Mouse (Mus musculus): Measurements from ENCODE around the gene Calu. TPM values are rescaled to one million over a fixed set of nuclear protein-coding genes. Genes with fewer than 3 reads are reported as not detected.

The Calu gene
- polyA plus RNA-seq, 1 experiment from 2014 or later = 240 TPM

- 86% methylated on average over 9 of the region's 9 CpGs for WGBS
- DNase-seq (ENCODE audit: low spot score) (no peak), ATAC-seq (replicated peaks; ENCODE audit: low FRiP score) (no peak)
- Histone ChIP-seq H3K36me3 (ENCODE audit: control insufficient read depth, insufficient read depth, low read length) (no peaks in the 10 kb centered on the region; the same call in 1 of the 2 replicates), H3K4me2 (ENCODE audit: low read depth, low read length, severe bottlenecking) (no peak overlapping the region), H3K27ac (ENCODE audit: low read depth, low read length) (no peak overlapping the region), H3K4me3 (ENCODE audit: low read depth, low read length) (no peak overlapping the region), H3K9ac (ENCODE audit: low read length) (no peak overlapping the region), H3K4me1 (replicated peaks; ENCODE audit: control insufficient read depth, insufficient read depth, low read length) (no peaks in the 10 kb centered on the region), H3K27me3 (ENCODE audit: control insufficient read depth, insufficient read depth, low read length) (no peaks in the 10 kb centered on the region), H3K9me3 (ENCODE audit: control insufficient read depth, low read length) (no peaks in the 10 kb centered on the region)
Measured at GRCm38 (mm10) chr6:29415446-29415845, 67.6 kb downstream of the Calu start.

GRCm38 (mm10) chr6:29420596-29420995, 72.7 kb downstream of the Calu start:
- H3K36me3 ChIP-seq (ENCODE audit: control insufficient read depth, insufficient read depth, low read length) = no peaks in the 10 kb centered on the region
- H3K4me1 ChIP-seq (replicated peaks; ENCODE audit: control insufficient read depth, insufficient read depth, low read length) = no peaks in the 10 kb centered on the region
- no peaks in the 10 kb centered on the region for H3K27me3 ChIP-seq (ENCODE audit: control insufficient read depth, insufficient read depth, low read length)
- no peak for DNase-seq (ENCODE audit: low spot score)
- no peak for ATAC-seq (replicated peaks; ENCODE audit: low FRiP score)
- no peak overlapping the region for H3K4me3 ChIP-seq (ENCODE audit: low read depth, low read length)
- H3K9ac ChIP-seq (ENCODE audit: low read length) = no peak overlapping the region
- H3K4me2 ChIP-seq (ENCODE audit: low read depth, low read length, severe bottlenecking) = no peak overlapping the region
- H3K9me3 ChIP-seq (ENCODE audit: control insufficient read depth, low read length) = no peaks in the 10 kb centered on the region
- WGBS = 93% methylated on average over 2 of the region's 2 CpGs
- H3K27ac ChIP-seq (ENCODE audit: low read depth, low read length) = no peak overlapping the region

- Histone ChIP-seq H3K27me3 (ENCODE audit: control insufficient read depth, insufficient read depth, low read length) (no peaks in the 10 kb centered on the region), H3K9ac (ENCODE audit: low read length) (no peak overlapping the region), H3K4me1 (replicated peaks; ENCODE audit: control insufficient read depth, insufficient read depth, low read length) (no peaks in the 10 kb centered on the region), H3K36me3 (ENCODE audit: control insufficient read depth, insufficient read depth, low read length) (no peaks in the 10 kb centered on the region), H3K9me3 (ENCODE audit: control insufficient read depth, low read length) (no peaks in the 10 kb centered on the region), H3K27ac (ENCODE audit: low read depth, low read length) (no peak overlapping the region), H3K4me3 (ENCODE audit: low read depth, low read length) (no peak overlapping the region), H3K4me2 (ENCODE audit: low read depth, low read length, severe bottlenecking) (no peak overlapping the region)
- ATAC-seq (replicated peaks; ENCODE audit: low FRiP score) (no peak), DNase-seq (ENCODE audit: low spot score) (no peak)
- WGBS = 81% methylated on average over 8 of the region's 8 CpGs
Measured at GRCm38 (mm10) chr6:29425118-29425517, 77.2 kb downstream of the Calu start.

- no peak for ATAC-seq (replicated peaks; ENCODE audit: low FRiP score)
Measured at GRCm38 (mm10) chr6:29426331-29426730, 78.5 kb downstream of the Calu start.

More at GRCm38 (mm10) chr6:29426331-29426730, 78.5 kb downstream of the Calu start:
- no peak overlapping the region for H3K4me3 ChIP-seq (ENCODE audit: low read depth, low read length)
- DNase-seq (ENCODE audit: low spot score) = no peak
- no peak overlapping the region for H3K9ac ChIP-seq (ENCODE audit: low read length)
- H3K4me2 ChIP-seq (ENCODE audit: low read depth, low read length, severe bottlenecking) = no peak overlapping the region
- H3K27ac ChIP-seq (ENCODE audit: low read depth, low read length) = no peak overlapping the region
- WGBS = 82% methylated on average over 6 of the region's 6 CpGs
- no peaks in the 10 kb centered on the region for H3K36me3 ChIP-seq (ENCODE audit: control insufficient read depth, insufficient read depth, low read length)
- H3K9me3 ChIP-seq (ENCODE audit: control insufficient read depth, low read length) = no peaks in the 10 kb centered on the region
- H3K4me1 ChIP-seq (replicated peaks; ENCODE audit: control insufficient read depth, insufficient read depth, low read length) = no peaks in the 10 kb centered on the region
- peaks cover 2% of the 10 kb centered on the region; the same call in 1 of the 2 replicates for H3K27me3 ChIP-seq (ENCODE audit: control insufficient read depth, insufficient read depth, low read length)

Small RNAs within 50 kb of the gene (microRNA-seq; reads per million reads assigned to microRNA genes)
- gene Gm26220 (ENCODE audit: insufficient number of aligned reads) = not detected
- gene Gm44354 (ENCODE audit: insufficient number of aligned reads) = not detected

Other genes with a start within 250 kb of the Calu start
- gene Rbm28, start 183.1 kb upstream of the Calu start, polyA plus RNA-seq (2014; fragmentation: Nextera tagmentation; extraction: Ambion mirVana) = 73.3 and 74.8 TPM in 2 replicates
- 0.67 and 0.95 TPM in 2 replicates for gene Prrt4, start 168.5 kb upstream of the Calu start, polyA plus RNA-seq (2014; fragmentation: Nextera tagmentation; extraction: Ambion mirVana)
- 38.3 and 40.0 TPM in 2 replicates for gene Impdh1, start 131.7 kb upstream of the Calu start, polyA plus RNA-seq (2014; fragmentation: Nextera tagmentation; extraction: Ambion mirVana)
- 27.3 and 29.2 TPM in 2 replicates for gene Hilpda, start 75.6 kb upstream of the Calu start, polyA plus RNA-seq (2014; fragmentation: Nextera tagmentation; extraction: Ambion mirVana)
- gene Fam71f2, start 68.5 kb upstream of the Calu start, polyA plus RNA-seq (2014; fragmentation: Nextera tagmentation; extraction: Ambion mirVana) = 0.52 and 0.76 TPM in 2 replicates
- gene Fam71f1, start 28.9 kb upstream of the Calu start, polyA plus RNA-seq (2014; fragmentation: Nextera tagmentation; extraction: Ambion mirVana) = not detected in 2 replicates
- gene Opn1sw, start 40.4 kb downstream of the Calu start, polyA plus RNA-seq (2014; fragmentation: Nextera tagmentation; extraction: Ambion mirVana) = 0.31 and 0.43 TPM in 2 replicates
- gene Ccdc136, start 48.2 kb downstream of the Calu start, polyA plus RNA-seq (2014; fragmentation: Nextera tagmentation; extraction: Ambion mirVana) = 25.7 and 26.7 TPM in 2 replicates
- 2.4 and 2.6 TPM in 2 replicates for gene Flnc, start 85.2 kb downstream of the Calu start, polyA plus RNA-seq (2014; fragmentation: Nextera tagmentation; extraction: Ambion mirVana)
- gene Atp6v1f, start 119.6 kb downstream of the Calu start, polyA plus RNA-seq (2014; fragmentation: Nextera tagmentation; extraction: Ambion mirVana) = 164 and 190 TPM in 2 replicates
- 0.29 TPM in 1 of 2 replicates, not detected in the other for gene Atp6v1fnb, start 123.4 kb downstream of the Calu start, polyA plus RNA-seq (2014; fragmentation: Nextera tagmentation; extraction: Ambion mirVana)
- 9.6 and 14.4 TPM in 2 replicates for gene Kcp, start 159.9 kb downstream of the Calu start, polyA plus RNA-seq (2014; fragmentation: Nextera tagmentation; extraction: Ambion mirVana)
- 2.1 and 2.6 TPM in 2 replicates for gene Irf5, start 178.6 kb downstream of the Calu start, polyA plus RNA-seq (2014; fragmentation: Nextera tagmentation; extraction: Ambion mirVana)